Mouse (Mus musculus) hindbrain, embryonic 15.5 days (tissue): Measurements from ENCODE around the gene Kcng4. TPM values are rescaled to one million over a fixed set of nuclear protein-coding genes. Genes with fewer than 3 reads are reported as not detected.

Experiments used
- ATAC-seq: fragments of 200-750 bp; cut with Nextera tagmentation; 2 replicates; pipeline ENCODE4 v1.8.0; 2017; ENCODE audit warnings: low read depth, moderate number of reproducible peaks, moderate TSS enrichment; ENCODE audit not compliant: low FRiP score
- H3K27ac ChIP-seq: fragments of 300-500 bp; sonication (generic); replicated peaks from 2 replicates; pipeline ENCODE4 v1.5.1; 2015; ENCODE audit warnings: mild to moderate bottlenecking, inconsistent platforms
- H3K27me3 ChIP-seq: fragments of 300-500 bp; sonication (generic); 2 replicates; pipeline ENCODE4 v1.6.1; 2015; ENCODE audit warnings: control low read depth, inconsistent platforms
- H3K36me3 ChIP-seq: fragments of 300-500 bp; sonication (generic); 2 replicates; pipeline ENCODE4 v1.6.1; 2015; ENCODE audit warnings: control low read depth, inconsistent platforms
- H3K4me1 ChIP-seq: fragments of 300-500 bp; sonication (generic); replicated peaks from 2 replicates; pipeline ENCODE4 v1.6.1; 2015; ENCODE audit warnings: control low read depth, inconsistent platforms
- H3K4me2 ChIP-seq: fragments of 300-500 bp; sonication (generic); 2 replicates; pipeline ENCODE4 v1.6.1; 2015; ENCODE audit warnings: moderate library complexity, mild to moderate bottlenecking, inconsistent platforms
- H3K4me3 ChIP-seq: fragments of 300-500 bp; sonication (generic); 2 replicates; pipeline ENCODE4 v1.5.1; 2015; ENCODE audit warnings: mild to moderate bottlenecking, inconsistent platforms
- H3K9ac ChIP-seq: fragments of 300-500 bp; sonication (generic); 2 replicates; pipeline ENCODE4 v1.6.1; 2015; ENCODE audit warnings: inconsistent platforms
- H3K9me3 ChIP-seq: fragments of 300-500 bp; sonication (generic); 2 replicates; pipeline ENCODE4 v1.6.1; 2016; ENCODE audit warnings: control low read depth, inconsistent platforms
- WGBS: fragments of 180-500 bp; shearing (Covaris S2); methylation state at CpG from one replicate; pipeline ENCODE4 v1.1.7; 2015; 5-methylcytosine and 5-hydroxymethylcytosine counted together
- polyA plus RNA-seq: library from polyadenylated mRNA; unstranded; fragments of >200 nt; fragmentation: Nextera tagmentation; extraction: Ambion mirVana; gene quantifications from 2 replicates; pipeline ENCODE4 v1.2.1, GENCODE M21; 2015

The Kcng4 gene
- polyA plus RNA-seq, 1 experiment from 2014 or later = 0.10 TPM

DNA sequence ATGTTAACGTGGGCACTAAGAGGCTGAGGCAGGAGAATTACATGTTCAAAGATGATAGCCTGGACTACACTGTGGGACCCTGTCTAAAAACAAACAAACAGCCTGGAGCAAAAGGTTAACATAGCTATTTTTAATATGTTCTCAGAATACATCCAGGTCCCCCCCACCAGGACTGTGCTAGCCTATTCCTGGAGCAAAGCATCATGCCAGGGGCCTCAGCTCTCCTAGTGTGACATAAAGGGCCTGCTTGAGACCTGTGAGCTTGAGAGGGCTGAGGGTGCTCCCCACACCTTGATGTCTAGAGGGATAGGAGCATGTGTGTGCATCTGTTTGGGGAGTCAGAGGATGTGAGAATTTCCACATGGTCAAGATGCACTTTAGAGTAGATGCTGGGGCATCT lies 11.7 kb downstream of the Kcng4 start:
- H3K4me2 ChIP-seq = no peak overlapping the region
- H3K9me3 ChIP-seq = no peaks in the 10 kb centered on the region
- no peaks in the 10 kb centered on the region for H3K36me3 ChIP-seq
- 96% methylated on average over 1 of the region's 1 CpGs for WGBS
- no peak overlapping the region for H3K27ac ChIP-seq
- no peak overlapping the region for H3K4me3 ChIP-seq
- H3K4me1 ChIP-seq = no peaks in the 10 kb centered on the region
- no peak overlapping the region for H3K9ac ChIP-seq
- H3K27me3 ChIP-seq = no peaks in the 10 kb centered on the region
- no peak for ATAC-seq

- Histone ChIP-seq H3K4me1 (no peaks in the 10 kb centered on the region), H3K9me3 (no peaks in the 10 kb centered on the region), H3K4me2 (no peak overlapping the region), H3K4me3 (no peak overlapping the region), H3K9ac (no peak overlapping the region), H3K27ac (no peak overlapping the region), H3K36me3 (no peaks in the 10 kb centered on the region), H3K27me3 (no peaks in the 10 kb centered on the region)
- 86% methylated on average over 8 of the region's 8 CpGs for WGBS
- no peak for ATAC-seq
These were observed 12.4 kb downstream of the Kcng4 start for GRCm38 (mm10) chr8:119623061-119623460.

- H3K27me3 ChIP-seq = no peaks in the 10 kb centered on the region
- 66% methylated on average over 4 of the region's 4 CpGs for WGBS
- ATAC-seq = no peak
- no peaks in the 10 kb centered on the region for H3K36me3 ChIP-seq
- H3K4me1 ChIP-seq = no peaks in the 10 kb centered on the region
- H3K9ac ChIP-seq = no peak overlapping the region
- H3K27ac ChIP-seq = no peak overlapping the region
- H3K4me3 ChIP-seq = no peak overlapping the region
- no peak overlapping the region for H3K4me2 ChIP-seq
- H3K9me3 ChIP-seq = no peaks in the 10 kb centered on the region
These were observed 12.9 kb downstream of the Kcng4 start for GRCm38 (mm10) chr8:119622555-119622954.

DNA sequence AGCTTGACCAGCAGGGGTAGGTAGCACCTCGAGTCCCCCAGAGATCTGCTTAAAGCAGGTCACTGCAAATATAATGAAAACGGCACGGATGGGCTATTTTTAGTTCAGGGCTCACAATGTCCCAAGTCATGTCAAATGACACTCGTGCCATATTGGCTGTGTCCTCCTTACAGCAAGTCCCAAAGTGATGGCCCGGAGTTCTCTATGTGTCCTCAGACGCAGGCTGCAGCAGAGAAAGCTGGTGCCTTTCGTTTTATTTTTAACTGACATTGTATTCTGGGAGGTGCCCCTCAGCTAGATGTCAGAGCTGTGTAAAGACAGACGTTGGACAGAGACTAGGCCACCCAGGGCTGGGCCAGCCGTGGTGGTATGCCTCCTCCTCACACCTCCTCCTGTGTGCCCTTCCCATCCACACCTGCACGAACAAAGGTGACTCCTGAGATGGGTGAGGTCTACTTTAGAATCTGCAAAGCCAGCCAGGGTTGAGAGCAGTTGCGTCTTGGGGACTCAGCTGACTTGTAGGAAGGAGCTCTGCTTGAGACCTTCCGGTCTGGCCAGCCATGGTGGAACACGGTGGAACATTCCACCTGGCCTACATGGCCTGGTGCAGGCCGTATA lies 14.5 kb downstream of the Kcng4 start:
- Histone ChIP-seq H3K27ac (no peak overlapping the region), H3K4me3 (no peak overlapping the region), H3K36me3 (no peaks in the 10 kb centered on the region), H3K4me2 (no peak overlapping the region), H3K4me1 (no peaks in the 10 kb centered on the region), H3K9me3 (no peaks in the 10 kb centered on the region), H3K9ac (no peak overlapping the region), H3K27me3 (no peaks in the 10 kb centered on the region)
- no peak for ATAC-seq
- WGBS = 85% methylated on average over 14 of the region's 14 CpGs

- Histone ChIP-seq H3K9ac (no peak overlapping the region), H3K4me1 (no peaks in the 10 kb centered on the region), H3K4me2 (no peak overlapping the region), H3K4me3 (no peak overlapping the region), H3K36me3 (no peaks in the 10 kb centered on the region), H3K27ac (no peak overlapping the region), H3K9me3 (no peaks in the 10 kb centered on the region), H3K27me3 (no peaks in the 10 kb centered on the region)
- no peak for ATAC-seq
- 78% methylated on average over 6 of the region's 6 CpGs for WGBS
These were observed 15.2 kb downstream of the Kcng4 start for GRCm38 (mm10) chr8:119620116-119620840.

- no peaks in the 10 kb centered on the region for H3K36me3 ChIP-seq
- no peak overlapping the region for H3K27ac ChIP-seq
- no peaks in the 10 kb centered on the region for H3K9me3 ChIP-seq
- 76% methylated on average over 5 of the region's 5 CpGs for WGBS
- no peaks in the 10 kb centered on the region for H3K27me3 ChIP-seq
- H3K4me2 ChIP-seq = no peak overlapping the region
- ATAC-seq = no peak
- no peak overlapping the region for H3K4me3 ChIP-seq
- H3K4me1 ChIP-seq = no peaks in the 10 kb centered on the region
- no peak overlapping the region for H3K9ac ChIP-seq
These were observed 16.6 kb downstream of the Kcng4 start for GRCm38 (mm10) chr8:119618887-119619286.

DNA sequence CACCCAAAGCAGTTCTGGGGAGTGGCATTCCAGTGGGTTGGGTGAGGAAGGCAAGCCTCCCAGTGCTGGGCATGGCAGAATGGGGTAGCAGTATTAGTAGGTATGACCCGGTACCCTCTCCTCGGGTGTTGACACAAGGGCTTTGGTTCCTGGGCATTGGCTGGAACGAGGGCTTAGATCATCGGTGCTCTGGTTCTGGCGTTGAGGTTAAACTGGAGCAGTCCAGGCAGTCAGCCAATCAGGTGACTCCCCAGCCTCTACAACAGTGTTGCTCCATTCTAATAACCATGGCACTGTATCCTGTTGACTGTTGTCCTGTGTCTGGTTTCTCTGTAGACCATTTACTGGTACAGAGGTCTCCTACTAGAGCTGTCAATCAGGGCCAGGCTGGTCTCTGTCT lies 17.9 kb downstream of the Kcng4 start:
- Histone ChIP-seq H3K9me3 (no peaks in the 10 kb centered on the region), H3K27ac (no peak overlapping the region), H3K4me2 (no peak overlapping the region), H3K9ac (no peak overlapping the region), H3K27me3 (no peaks in the 10 kb centered on the region), H3K4me1 (no peaks in the 10 kb centered on the region), H3K36me3 (no peaks in the 10 kb centered on the region), H3K4me3 (no peak overlapping the region)
- WGBS = 91% methylated on average over 5 of the region's 5 CpGs
- no peak for ATAC-seq

- H3K9me3 ChIP-seq = no peaks in the 10 kb centered on the region
- no peak for ATAC-seq
- WGBS = 93% methylated on average over 4 of the region's 4 CpGs
These were observed 18.7 kb downstream of the Kcng4 start for GRCm38 (mm10) chr8:119616811-119617210.

GRCm38 (mm10) chr8:119616358-119616757 lies 19.1 kb downstream of the Kcng4 start:
- WGBS = 60% methylated on average over 7 of the region's 7 CpGs
- Histone ChIP-seq H3K9ac (no peak overlapping the region), H3K9me3 (no peaks in the 10 kb centered on the region), H3K27ac (no peak overlapping the region), H3K4me1 (no peaks in the 10 kb centered on the region), H3K27me3 (no peaks in the 10 kb centered on the region), H3K36me3 (no peaks in the 10 kb centered on the region), H3K4me2 (no peak overlapping the region), H3K4me3 (no peak overlapping the region)
- ATAC-seq = no peak

More at GRCm38 (mm10) chr8:119616811-119617210, 18.7 kb downstream of the Kcng4 start:
- Histone ChIP-seq H3K36me3 (no peaks in the 10 kb centered on the region), H3K27me3 (no peaks in the 10 kb centered on the region), H3K4me1 (no peaks in the 10 kb centered on the region), H3K4me2 (no peak overlapping the region), H3K9ac (no peak overlapping the region), H3K27ac (no peak overlapping the region), H3K4me3 (no peak overlapping the region)

GRCm38 (mm10) chr8:119615096-119615495 lies 20.4 kb downstream of the Kcng4 start:
- H3K27me3 ChIP-seq = no peaks in the 10 kb centered on the region
- H3K9ac ChIP-seq = no peak overlapping the region
- no peaks in the 10 kb centered on the region for H3K9me3 ChIP-seq
- WGBS = 69% methylated on average over 14 of the region's 14 CpGs
- ATAC-seq = no peak
- no peak overlapping the region for H3K27ac ChIP-seq
- no peak overlapping the region for H3K4me3 ChIP-seq
- no peaks in the 10 kb centered on the region for H3K36me3 ChIP-seq
- H3K4me2 ChIP-seq = no peak overlapping the region
- H3K4me1 ChIP-seq = no peaks in the 10 kb centered on the region

DNA sequence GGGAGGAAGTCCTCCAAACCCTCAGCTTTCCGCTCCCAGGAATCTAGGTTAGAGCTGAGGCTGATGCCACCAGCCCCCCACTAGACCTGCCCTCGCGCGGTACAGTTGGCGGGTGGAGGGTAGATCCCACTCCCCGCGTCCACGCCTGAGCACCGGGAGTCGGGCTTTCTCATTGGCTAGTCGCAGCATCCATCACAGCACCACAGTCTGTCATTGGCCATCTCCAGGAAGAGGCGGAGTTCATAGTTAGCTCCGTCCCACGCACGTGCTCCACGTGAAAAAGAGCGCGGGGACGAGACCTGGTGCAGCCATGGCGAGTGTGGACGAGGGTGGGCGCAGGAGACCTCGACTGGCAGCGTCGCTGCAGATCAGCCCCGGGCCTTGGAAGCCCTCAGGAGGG lies 23.0 kb downstream of the Kcng4 start, which contains the start of gene Adad2:
Adad2 (plus strand) TSS at position 277 of the 400 bp plus-strand sequence.
- H3K27me3 ChIP-seq = no peaks in the 10 kb centered on the region
- H3K4me3 ChIP-seq = no peak within 1 kb of the TSS
- H3K27ac ChIP-seq = no peak within 1 kb of the TSS
- no peak within 1 kb of the TSS for H3K4me2 ChIP-seq
- 84% methylated on average over 26 of the region's 26 CpGs for WGBS
- no peaks in the 10 kb centered on the region for H3K4me1 ChIP-seq
- ATAC-seq = no peak
- H3K9me3 ChIP-seq = no peaks in the 10 kb centered on the region
- no peaks in the 10 kb centered on the region for H3K36me3 ChIP-seq
- no peak within 1 kb of the TSS for H3K9ac ChIP-seq

DNA sequence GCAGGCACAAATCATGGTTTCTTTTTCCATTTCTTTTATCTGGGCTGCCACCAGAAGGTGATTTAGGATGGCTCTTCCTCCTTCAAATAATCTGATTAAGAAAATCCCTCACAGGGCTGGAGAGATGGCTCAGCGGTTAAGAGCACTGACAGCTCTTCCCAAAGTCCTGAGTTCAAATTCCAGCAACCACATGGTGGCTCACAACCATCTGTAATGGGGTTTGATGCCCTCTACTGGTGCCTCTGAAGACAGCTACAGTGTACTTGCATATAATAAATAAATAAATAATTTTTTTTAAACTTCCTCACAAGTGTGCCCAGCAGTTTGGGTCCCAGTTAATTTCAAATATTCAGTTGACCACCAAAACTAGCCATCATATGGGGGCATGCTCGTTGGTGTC lies 29.3 kb downstream of the Kcng4 start:
- Histone ChIP-seq H3K27ac (no peak overlapping the region), H3K4me2 (no peak overlapping the region), H3K36me3 (peaks cover 12% of the 10 kb centered on the region), H3K9ac (no peak overlapping the region), H3K4me1 (peaks cover 14% of the 10 kb centered on the region), H3K27me3 (no peaks in the 10 kb centered on the region), H3K4me3 (no peak overlapping the region), H3K9me3 (no peaks in the 10 kb centered on the region)
- WGBS = 83% methylated on average over 2 of the region's 2 CpGs
- no peak for ATAC-seq
